Mouse (Mus musculus) cerebellum, adult 9-11 months (tissue): ENCODE results near the gene Tlr5.

Experiments used
- DNase-seq: peaks from one replicate; pipeline ENCODE4 v3.0.0; 2022

Gene Tlr5

GRCm38 (mm10) chr1:182955047-182955620 is 546 bp downstream of the Tlr5 start:
- DNase-seq = no peak

DNA sequence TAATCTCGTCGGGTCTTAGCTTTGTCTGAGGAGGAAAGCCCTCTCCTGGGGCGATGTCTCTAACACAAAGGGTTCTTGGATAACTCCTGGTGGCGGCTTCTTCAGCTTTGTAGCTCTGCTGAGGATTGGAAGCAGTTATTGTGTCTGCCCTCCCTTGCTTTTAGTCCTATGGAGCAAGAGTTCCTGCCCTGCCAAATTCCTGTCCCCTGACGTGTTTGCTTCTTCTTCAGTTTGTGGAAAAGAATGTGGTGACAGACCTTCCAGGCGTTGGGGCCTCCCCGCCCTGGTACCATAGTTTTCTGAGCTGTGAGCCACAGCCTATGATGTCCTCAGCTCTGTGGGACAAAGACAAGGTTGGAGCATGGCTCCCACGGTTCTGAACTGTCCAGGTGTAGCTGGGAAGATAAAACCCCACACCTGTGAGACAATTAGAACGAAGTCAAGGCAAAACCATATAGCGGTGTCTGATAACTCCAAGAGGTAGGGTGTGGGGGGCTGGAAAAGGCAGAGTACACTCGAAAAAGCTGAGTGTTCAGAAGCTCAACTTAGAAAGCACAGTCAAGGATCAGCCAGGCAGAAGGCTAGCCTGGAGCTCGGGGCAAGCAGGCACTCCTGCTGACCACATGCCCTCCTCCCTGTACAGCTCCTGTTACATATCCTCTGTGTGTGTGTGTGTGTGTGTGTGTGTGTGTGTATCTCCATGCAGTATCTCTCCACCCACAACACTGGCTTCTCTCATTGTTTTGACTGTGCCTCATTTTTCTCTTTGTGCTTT is 1.8 kb downstream of the Tlr5 start:
- no peak for DNase-seq

- DNase-seq = no peak
These were observed 2.6 kb downstream of the Tlr5 start for GRCm38 (mm10) chr1:182957001-182957757.

GRCm38 (mm10) chr1:182957826-182958544 is 3.4 kb downstream of the Tlr5 start:
- DNase-seq = no peak

GRCm38 (mm10) chr1:182958824-182959223 is 4.2 kb downstream of the Tlr5 start:
- DNase-seq = no peak

- DNase-seq = no peak
These were observed 4.7 kb downstream of the Tlr5 start for GRCm38 (mm10) chr1:182959251-182959691.

- DNase-seq = peak; percentile 80
These were observed 5.3 kb downstream of the Tlr5 start for GRCm38 (mm10) chr1:182959811-182960455.

- no peak for DNase-seq
These were observed 6.5 kb downstream of the Tlr5 start for GRCm38 (mm10) chr1:182961076-182961475.

DNA sequence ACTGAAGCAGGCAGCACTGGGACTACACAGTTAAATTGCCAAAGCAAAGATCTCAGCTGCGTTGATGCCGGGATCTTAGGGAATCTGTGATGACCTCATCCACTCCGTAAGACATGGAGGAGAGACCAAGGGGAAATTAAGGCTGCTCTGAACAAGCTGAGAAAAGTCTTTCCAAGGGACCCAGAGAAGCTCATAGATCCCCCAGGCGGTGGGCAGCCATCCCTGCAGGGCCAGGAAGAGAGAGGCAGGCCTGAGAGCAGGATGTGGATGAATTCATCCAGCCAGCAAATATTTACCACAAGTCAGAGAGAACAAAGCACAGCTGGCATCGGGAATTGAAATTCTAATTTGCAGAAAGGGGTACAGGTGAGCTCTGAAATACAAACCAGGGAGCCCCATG is 8.7 kb downstream of the Tlr5 start:
- no peak for DNase-seq

DNA sequence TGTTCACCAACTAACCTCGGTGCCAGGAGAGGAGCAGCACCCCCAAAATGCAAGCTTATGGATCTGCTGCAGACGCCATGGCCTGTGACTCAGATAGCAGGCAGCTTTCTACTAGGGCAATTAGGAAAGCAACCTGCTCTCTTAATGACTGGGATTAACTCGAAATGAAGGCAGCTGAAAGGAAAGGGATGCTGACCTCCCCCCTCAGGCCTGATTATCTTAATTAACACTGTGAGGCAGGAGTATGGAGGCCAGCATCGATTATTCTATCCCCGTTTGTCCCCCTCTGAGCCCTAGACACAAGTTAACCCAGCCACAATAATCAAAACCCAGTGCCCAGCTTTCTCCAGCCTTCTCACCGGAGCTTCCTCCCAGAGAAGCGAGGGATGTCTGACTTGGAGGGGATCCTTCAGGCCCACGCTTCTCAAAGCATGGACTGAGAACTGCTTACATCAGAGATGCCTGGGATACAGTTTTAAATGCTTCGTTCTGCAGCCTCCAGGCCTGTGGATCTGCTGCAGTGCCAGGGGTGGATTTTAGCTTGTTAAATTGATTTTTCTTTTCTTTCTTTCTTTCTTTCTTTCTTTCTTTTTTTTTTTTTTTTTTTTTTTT is 10.4 kb downstream of the Tlr5 start:
- DNase-seq = no peak

DNA sequence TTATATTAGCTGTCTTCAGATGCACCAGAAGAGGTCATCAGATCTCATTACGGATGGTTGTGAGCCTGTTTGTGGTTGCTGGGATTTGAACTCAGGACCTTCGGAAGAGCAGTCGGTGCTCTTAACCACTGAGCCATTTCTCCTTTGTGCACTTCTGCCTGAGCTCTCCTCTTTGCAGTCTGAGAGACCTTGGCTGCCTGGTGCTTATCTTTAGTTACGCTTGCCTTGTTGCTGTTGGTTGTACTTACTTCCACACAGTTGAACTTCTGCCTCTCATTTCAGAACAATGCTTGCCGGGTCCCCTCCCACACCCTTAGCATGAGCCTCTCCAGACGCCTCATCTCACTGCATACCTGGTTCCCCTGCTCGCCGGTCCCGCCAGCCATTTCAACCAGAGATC is 14.1 kb downstream of the Tlr5 start:
- no peak for DNase-seq

DNA sequence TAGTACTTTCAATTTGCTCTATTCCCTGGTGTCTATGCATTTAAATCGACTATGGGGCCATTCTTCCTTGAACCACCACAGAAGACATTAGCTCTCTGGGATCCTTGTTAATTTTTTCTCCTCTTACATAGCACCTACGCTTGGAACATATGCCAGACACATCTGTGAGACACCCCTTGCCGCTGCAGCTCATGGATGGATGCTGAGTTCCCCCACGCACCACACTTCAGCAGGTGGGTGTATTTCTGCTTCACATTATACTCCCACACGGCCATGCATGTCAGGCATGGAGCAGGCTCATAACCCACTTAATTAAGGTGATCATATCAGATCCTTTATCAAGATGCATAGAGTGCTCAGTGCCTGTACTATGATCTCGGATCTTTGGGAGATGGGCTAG is 17.7 kb downstream of the Tlr5 start:
- DNase-seq = no peak

- no peak for DNase-seq
These were observed 20.2 kb downstream of the Tlr5 start for GRCm38 (mm10) chr1:182974826-182975225.

GRCm38 (mm10) chr1:182980702-182981101 is 26.1 kb downstream of the Tlr5 start:
- DNase-seq = no peak

- DNase-seq = peak; percentile 90
These were observed 28.4 kb downstream of the Tlr5 start for GRCm38 (mm10) chr1:182982995-182983394.

- no peak for DNase-seq
These were observed 29.0 kb downstream of the Tlr5 start for GRCm38 (mm10) chr1:182983496-182984127.

GRCm38 (mm10) chr1:182986243-182986642 is 31.7 kb downstream of the Tlr5 start:
- DNase-seq = no peak

DNA sequence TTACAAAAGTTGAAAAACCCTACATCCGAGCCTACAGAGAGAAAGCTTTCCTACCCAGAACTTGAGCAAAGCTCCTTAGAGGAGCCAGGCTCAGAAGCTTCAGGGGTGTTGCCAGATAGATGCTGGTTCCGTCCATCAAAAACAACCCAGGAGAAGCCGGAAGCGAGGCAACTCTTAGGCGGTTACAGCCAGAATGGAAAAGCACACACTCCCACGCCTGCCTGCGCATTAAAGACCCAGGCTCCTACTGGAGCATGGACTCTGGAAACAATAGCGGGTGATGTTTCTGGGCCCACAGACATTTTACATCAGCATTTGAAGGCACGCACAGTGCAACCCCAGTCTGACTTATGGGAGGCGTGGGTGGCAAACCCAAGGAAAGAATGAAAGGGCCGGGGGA is 32.2 kb downstream of the Tlr5 start:
- DNase-seq = no peak

DNA sequence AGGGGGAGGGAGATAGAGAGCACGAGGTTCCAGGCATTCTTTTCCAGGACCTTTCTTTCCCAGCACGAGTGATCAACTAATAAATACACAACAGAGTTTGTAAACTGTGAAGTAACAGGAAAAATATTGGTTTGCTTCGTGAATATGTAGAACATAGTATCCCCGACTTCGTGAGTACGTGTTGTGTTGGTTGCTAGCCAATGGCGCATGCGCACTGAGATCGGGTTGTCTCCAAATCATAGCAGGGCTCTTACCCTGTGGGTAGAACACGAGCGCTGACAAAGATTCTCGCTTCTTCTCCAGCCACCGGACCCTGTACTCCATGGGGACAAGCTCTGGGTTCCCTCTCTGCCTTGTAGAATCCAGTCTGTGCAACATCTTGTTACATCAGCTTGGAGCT is 33.2 kb downstream of the Tlr5 start:
- DNase-seq = no peak

GRCm38 (mm10) chr1:182988646-182989045 is 34.1 kb downstream of the Tlr5 start:
- no peak for DNase-seq

DNA sequence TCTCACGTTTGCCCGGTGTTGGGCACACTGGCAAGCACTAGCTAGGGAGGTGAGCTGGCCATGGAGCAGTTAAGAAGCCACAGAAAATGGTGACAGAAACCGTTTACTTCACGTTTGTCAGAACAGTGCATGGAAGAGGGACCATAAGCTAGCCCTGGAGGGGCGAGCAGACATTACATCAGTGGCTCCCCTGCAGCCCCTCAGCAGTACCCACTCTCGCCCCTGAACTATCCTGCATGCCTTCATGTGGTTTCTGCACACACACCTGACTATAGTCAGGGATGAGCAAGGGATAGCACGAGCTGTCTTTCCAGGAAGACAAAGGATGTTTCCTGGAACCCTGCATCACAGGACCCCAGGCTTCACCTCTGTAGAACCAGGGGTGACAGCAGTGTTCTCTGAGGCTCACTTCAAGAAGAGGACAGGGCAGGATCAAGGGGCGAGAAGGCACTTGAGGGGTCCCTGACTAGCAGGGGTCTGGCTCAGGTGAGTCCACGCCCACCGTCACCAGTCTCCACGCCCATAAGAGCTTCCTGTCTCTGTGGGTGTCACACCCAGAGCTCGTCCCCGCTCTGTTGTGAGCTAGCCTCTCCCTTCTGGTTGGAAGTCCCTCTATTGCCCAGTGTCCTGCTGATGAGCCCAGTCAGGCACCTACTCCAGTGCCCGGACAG is 35.6 kb downstream of the Tlr5 start:
- no peak for DNase-seq
